Mouse (Mus musculus): Measurements from ENCODE around the gene Pde7b.

DNA sequence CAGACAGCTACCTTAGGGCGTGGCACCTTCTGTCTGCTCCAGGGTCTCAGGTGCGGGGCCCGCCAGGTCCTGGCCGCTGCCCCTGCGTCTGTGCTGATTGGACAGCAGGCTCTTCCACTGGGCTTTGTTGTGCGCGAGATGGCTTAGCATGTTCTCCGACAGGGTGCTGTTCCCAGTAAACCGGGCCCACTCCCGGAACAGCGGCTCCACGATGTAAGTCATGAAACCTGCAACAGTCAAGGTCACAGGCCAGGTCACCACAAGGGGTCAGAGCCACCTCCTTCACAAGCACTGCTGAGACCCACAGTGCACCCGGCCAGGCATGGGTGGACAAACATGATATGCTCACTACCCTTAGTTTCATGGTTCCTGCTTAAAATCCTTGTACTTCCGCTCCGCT lies 324.5 kb downstream of the Pde7b start:
- TF ChIP-seq CTCF (IDR thresholded peaks at IDR 0.05) (no peak), EP300 (IDR thresholded peaks at IDR 0.05) (no peak)
